Mouse (Mus musculus): ENCODE measurements around the gene Iffo1.

GRCm38 (mm10) chr6:125146148-125146547 is 1.1 kb downstream of the Iffo1 start:
- TF ChIP-seq MAX (IDR thresholded peaks at IDR 0.05) (no peak), CTCF (IDR thresholded peaks at IDR 0.05; ENCODE audit: control insufficient read depth, insufficient read depth, insufficient read length) (no peak), USF1 (IDR thresholded peaks at IDR 0.05; ENCODE audit: low read depth) (no peak), CEBPB (IDR thresholded peaks at IDR 0.05; ENCODE audit: low read depth) (no peak)
